Mouse (Mus musculus) hindbrain, postnatal 0 days (tissue): Measurements from ENCODE around the gene Rps3. TPM values are rescaled to one million over a fixed set of nuclear protein-coding genes. Genes with fewer than 3 reads are reported as not detected.

Experiments used
- ATAC-seq: fragments of 200-750 bp; cut with Nextera tagmentation; 2 replicates; pipeline ENCODE4 v1.8.0; 2017; ENCODE audit warnings: mild to moderate bottlenecking, moderate TSS enrichment, moderate library complexity
- DNase-seq: peaks from one replicate; pipeline ENCODE4 v3.0.0-alpha.2; 2015; ENCODE audit warnings: low spot score
- H3K27ac ChIP-seq: fragments of 300-500 bp; sonication (generic); 2 replicates; pipeline ENCODE4 v1.5.1; 2014; ENCODE audit warnings: mild to moderate bottlenecking
- H3K27me3 ChIP-seq: fragments of 300-500 bp; sonication (generic); 2 replicates; pipeline ENCODE4 v1.6.1; 2014; ENCODE audit warnings: low read length, mixed read lengths; ENCODE audit not compliant: insufficient read depth
- H3K36me3 ChIP-seq: fragments of 300-500 bp; sonication (generic); 2 replicates; pipeline ENCODE4 v1.6.1; 2014; ENCODE audit warnings: low read length, mixed read lengths; ENCODE audit not compliant: insufficient read depth
- H3K4me1 ChIP-seq: fragments of 300-500 bp; sonication (generic); 2 replicates; pipeline ENCODE4 v1.6.1; 2014; ENCODE audit warnings: antibody characterized with exemption, low read length, mixed read lengths; ENCODE audit not compliant: insufficient read depth
- H3K4me2 ChIP-seq: fragments of 300-500 bp; sonication (generic); 2 replicates; pipeline ENCODE4 v1.6.1; 2014; ENCODE audit warnings: low read depth, mild to moderate bottlenecking, low read length, moderate library complexity, mixed read lengths
- H3K4me3 ChIP-seq: fragments of 300-500 bp; sonication (generic); 2 replicates; pipeline ENCODE4 v1.5.1; 2014; ENCODE audit warnings: low read length
- H3K9ac ChIP-seq: fragments of 300-500 bp; sonication (generic); replicated peaks from 2 replicates; pipeline ENCODE4 v1.6.1; 2014; ENCODE audit warnings: mild to moderate bottlenecking, low read length, moderate library complexity, mixed read lengths
- H3K9me3 ChIP-seq: fragments of 300-500 bp; sonication (generic); 2 replicates; pipeline ENCODE4 v1.6.1; 2016; ENCODE audit warnings: low read length, mixed read lengths
- CTCF ChIP-seq: IDR thresholded peaks from 2 replicates; pipeline ENCODE4 v1.5.1; 2016; ENCODE audit warnings: antibody characterized with exemption, control low read depth, low read depth
- WGBS: fragments of 180-500 bp; shearing (Covaris S2); extraction: QIAGEN DNeasy Blood & Tissue Kit; methylation state at CpG from one replicate; pipeline ENCODE4 v1.1.7; 2014; 5-methylcytosine and 5-hydroxymethylcytosine counted together
- polyA plus RNA-seq: library from polyadenylated mRNA; unstranded; fragments of >200 nt; fragmentation: Nextera tagmentation; extraction: Ambion mirVana; gene quantifications from 2 replicates; pipeline ENCODE4 v1.2.1, GENCODE M21; 2015
- total RNA-seq: library from RNA; depleted of rRNA; stranded (reverse); fragments of >200 nt; gene quantifications from 2 replicates; pipeline ENCODE4 v1.2.3, GENCODE M21; 2014

Rps3 gene
- total and polyA plus RNA-seq, 2 experiments from 2014 or later = 459 to 526 TPM

DNA sequence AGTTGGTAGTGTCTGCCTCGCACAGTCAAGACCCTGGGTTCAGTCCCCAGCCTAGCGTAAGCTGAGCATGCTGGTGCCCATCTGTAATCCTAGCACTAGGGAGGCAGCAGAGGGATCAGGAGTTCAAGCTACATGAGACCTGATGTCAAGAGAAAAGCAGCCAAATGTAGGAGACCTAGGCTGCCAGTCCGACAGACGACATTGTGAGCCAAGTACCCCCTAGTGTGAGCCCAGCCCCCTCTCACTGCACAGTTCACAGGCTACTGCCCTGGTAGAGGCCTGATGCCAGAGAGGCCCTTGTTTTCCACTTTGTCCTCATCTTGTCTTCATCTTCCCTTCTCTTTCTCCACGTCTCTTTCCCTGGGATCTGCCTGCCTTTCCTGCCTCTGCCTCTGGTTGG, 36.2 kb downstream of the Rps3 start:
- Histone ChIP-seq H3K4me2 (no peak overlapping the region), H3K9ac (no peak overlapping the region), H3K4me3 (no peak overlapping the region), H3K27me3 (no peaks in the 10 kb centered on the region), H3K9me3 (no peaks in the 10 kb centered on the region), H3K4me1 (0 out of 2 replicates have a peak, but pooled peaks cover 3% of the 10 kb centered on the region), H3K36me3 (no peaks in the 10 kb centered on the region), H3K27ac (no peak overlapping the region)
- ATAC-seq (no peak), DNase-seq (no peak)
- 35% methylated on average over 5 of the region's 5 CpGs for WGBS
- TF ChIP-seq CTCF = no peak

- Histone ChIP-seq H3K9ac (no peak overlapping the region), H3K9me3 (no peaks in the 10 kb centered on the region), H3K36me3 (no peaks in the 10 kb centered on the region), H3K4me1 (0 out of 2 replicates have a peak, but pooled peaks cover 3% of the 10 kb centered on the region), H3K4me3 (no peak overlapping the region), H3K27ac (no peak overlapping the region), H3K4me2 (no peak overlapping the region), H3K27me3 (no peaks in the 10 kb centered on the region)
- ATAC-seq (no peak), DNase-seq (no peak)
- peak; percentile 50 for TF ChIP-seq CTCF
- WGBS = 77% methylated on average over 2 of the region's 2 CpGs
Observed at GRCm38 (mm10) chr7:99445833-99446232, 37.7 kb downstream of the Rps3 start.

DNA sequence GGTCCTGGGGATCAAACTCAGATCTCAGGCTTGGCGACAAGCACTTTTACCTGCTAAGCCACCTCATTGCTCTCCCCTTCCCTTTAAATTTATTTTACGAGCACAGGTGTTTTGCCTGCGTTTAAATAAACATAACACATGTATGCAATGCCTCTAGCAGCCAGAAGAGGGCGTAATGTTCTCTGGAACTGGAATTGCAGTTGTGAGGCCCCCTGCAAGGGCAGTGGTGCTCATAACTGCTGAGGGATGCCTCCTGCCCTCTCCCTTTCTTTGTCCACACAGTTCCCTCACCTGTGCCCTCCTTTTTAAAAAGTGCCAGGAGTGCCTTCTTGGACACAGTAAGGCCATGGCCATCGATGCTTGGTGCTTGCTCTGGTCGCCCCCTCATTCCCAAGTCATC, 39.5 kb downstream of the Rps3 start:
- no peak for DNase-seq
- WGBS = 76% methylated on average over 6 of the region's 6 CpGs
- 0 out of 2 replicates have a peak, but pooled peaks cover 3% of the 10 kb centered on the region for H3K4me1 ChIP-seq

DNA sequence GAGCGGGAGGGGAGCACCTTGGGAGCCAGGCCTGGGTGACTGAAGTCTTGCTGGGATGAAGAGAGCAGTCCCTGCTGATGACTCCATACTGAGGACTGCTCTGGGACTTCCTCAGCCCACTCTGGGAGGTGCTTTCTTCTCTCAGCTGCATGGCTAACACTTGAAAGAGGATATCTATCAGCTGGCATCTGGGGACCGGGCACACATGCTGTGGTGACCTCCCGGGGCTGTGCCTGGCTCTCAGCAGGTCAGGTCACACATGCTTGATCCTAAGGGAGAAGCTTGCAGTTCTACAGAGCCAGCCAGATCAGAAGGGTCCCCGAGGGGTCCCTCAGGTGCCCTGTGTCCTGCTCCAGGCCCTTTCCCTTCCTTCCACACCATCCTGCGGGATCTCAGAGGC, 40.4 kb downstream of the Rps3 start:
- H3K4me3 ChIP-seq = no peak overlapping the region
- H3K4me1 ChIP-seq = 0 out of 2 replicates have a peak, but pooled peaks cover 3% of the 10 kb centered on the region
- ATAC-seq (no peak), DNase-seq (no peak)
- H3K27ac ChIP-seq = no peak overlapping the region
- no peak for TF ChIP-seq CTCF
- no peaks in the 10 kb centered on the region for H3K36me3 ChIP-seq
- no peak overlapping the region for H3K4me2 ChIP-seq
- H3K9ac ChIP-seq = no peak overlapping the region
- no peaks in the 10 kb centered on the region for H3K27me3 ChIP-seq
- WGBS = 60% methylated on average over 5 of the region's 5 CpGs
- no peaks in the 10 kb centered on the region for H3K9me3 ChIP-seq

More for the DNA sequence above, 39.5 kb downstream of the Rps3 start:
- Histone ChIP-seq H3K4me3 (no peak overlapping the region), H3K27me3 (no peaks in the 10 kb centered on the region), H3K9me3 (no peaks in the 10 kb centered on the region), H3K27ac (no peak overlapping the region), H3K9ac (no peak overlapping the region), H3K36me3 (no peaks in the 10 kb centered on the region), H3K4me2 (no peak overlapping the region)
- no peak for ATAC-seq
- TF ChIP-seq CTCF = peak; percentile 70

DNA sequence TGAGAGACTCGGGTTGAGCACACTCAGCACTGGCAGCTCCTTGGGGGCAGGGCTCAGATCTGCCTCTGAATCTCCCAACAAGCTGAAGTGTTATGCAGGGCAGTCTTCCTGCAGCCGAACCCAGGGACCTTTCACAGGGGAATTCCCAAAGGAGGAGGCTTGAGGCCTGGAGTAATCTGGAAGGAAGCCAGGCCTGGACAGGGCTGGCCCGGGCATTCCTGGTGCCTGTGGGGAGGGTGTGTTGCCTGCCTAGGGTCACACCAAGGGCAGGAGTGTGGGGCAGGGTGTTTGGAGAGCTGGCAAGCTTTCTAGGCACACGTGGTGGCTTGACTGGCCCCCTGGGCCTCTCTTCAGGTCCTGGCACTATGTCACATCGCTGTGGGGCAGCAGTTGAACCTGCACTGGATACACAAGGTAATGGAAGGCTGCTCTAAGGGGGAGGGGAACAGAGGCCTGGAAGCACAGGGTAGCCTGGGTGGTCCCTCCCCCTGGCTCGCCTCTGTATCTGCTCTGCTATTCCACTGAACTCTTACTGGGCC, 41.9 kb downstream of the Rps3 start:
- Histone ChIP-seq H3K27ac (no peak overlapping the region), H3K9me3 (no peaks in the 10 kb centered on the region), H3K27me3 (no peaks in the 10 kb centered on the region), H3K36me3 (no peaks in the 10 kb centered on the region), H3K4me3 (no peak overlapping the region), H3K4me1 (no peaks in the 10 kb centered on the region), H3K4me2 (no peak overlapping the region), H3K9ac (no peak overlapping the region)
- WGBS = 13% methylated on average over 6 of the region's 6 CpGs
- no peak for TF ChIP-seq CTCF
- ATAC-seq = no peak
- peak; percentile 41 for DNase-seq

DNA sequence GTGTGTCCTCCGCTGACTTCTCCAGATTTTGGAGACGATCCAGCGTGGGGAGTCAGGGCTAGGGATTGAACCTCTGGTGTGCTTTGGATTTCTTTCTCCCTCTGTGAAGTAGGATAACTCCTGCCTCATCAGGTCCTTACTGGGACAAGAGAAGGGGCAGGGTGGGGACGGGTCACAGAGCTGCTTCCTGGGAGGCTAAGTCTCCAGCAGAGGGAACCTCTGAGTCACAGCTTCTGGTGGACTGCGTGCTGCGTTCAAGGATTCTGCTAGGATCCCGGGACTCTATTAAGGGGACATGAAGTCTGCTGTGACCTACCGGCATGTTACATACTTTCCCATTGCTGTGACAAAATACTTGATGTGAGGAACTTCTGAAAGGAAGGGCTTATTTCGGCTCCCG, 44.7 kb downstream of the Rps3 start:
- peak; percentile 53 for TF ChIP-seq CTCF
- WGBS = 66% methylated on average over 10 of the region's 10 CpGs
- H3K9ac ChIP-seq = no peak overlapping the region
- no peaks in the 10 kb centered on the region for H3K27me3 ChIP-seq
- DNase-seq (no peak), ATAC-seq (no peak)
- H3K36me3 ChIP-seq = no peaks in the 10 kb centered on the region
- H3K4me1 ChIP-seq = no peaks in the 10 kb centered on the region
- no peak overlapping the region for H3K4me2 ChIP-seq
- H3K9me3 ChIP-seq = no peaks in the 10 kb centered on the region
- H3K27ac ChIP-seq = no peak overlapping the region
- no peak overlapping the region for H3K4me3 ChIP-seq

DNA sequence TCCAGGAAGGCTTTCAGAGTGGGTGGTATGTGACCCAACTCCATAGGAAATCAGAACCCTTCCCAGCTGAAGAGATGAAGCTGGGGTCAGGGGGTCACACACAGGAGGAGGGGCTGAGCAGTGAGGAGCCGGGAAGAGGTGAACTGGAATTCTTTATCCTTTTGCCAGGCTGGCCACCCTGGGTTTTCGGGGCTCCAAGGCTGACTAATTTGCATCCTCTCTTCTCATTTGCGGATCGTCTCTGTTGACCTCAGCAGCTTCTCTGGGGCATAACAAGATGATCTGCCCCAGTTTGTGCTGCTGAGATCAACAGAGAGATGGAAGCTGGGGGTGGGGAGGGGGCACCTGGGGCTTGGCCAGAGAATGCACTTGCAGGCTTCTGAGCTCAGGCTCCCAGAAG, 47.0 kb downstream of the Rps3 start:
- DNase-seq = no peak
- no peak overlapping the region for H3K27ac ChIP-seq
- 16% methylated on average over 4 of the region's 4 CpGs for WGBS

More for the DNA sequence above, 47.0 kb downstream of the Rps3 start:
- H3K4me3 ChIP-seq = no peak overlapping the region
- no peak overlapping the region for H3K4me2 ChIP-seq
- no peaks in the 10 kb centered on the region for H3K27me3 ChIP-seq
- H3K36me3 ChIP-seq = no peaks in the 10 kb centered on the region
- TF ChIP-seq CTCF = no peak
- H3K9me3 ChIP-seq = no peaks in the 10 kb centered on the region
- no peak for ATAC-seq
- H3K9ac ChIP-seq = no peak overlapping the region
- peaks cover 5% of the 10 kb centered on the region; the same call in 1 of the 2 replicates for H3K4me1 ChIP-seq
